Mouse (Mus musculus): ENCODE results near the gene Pikfyve.

Gene Pikfyve

DNA sequence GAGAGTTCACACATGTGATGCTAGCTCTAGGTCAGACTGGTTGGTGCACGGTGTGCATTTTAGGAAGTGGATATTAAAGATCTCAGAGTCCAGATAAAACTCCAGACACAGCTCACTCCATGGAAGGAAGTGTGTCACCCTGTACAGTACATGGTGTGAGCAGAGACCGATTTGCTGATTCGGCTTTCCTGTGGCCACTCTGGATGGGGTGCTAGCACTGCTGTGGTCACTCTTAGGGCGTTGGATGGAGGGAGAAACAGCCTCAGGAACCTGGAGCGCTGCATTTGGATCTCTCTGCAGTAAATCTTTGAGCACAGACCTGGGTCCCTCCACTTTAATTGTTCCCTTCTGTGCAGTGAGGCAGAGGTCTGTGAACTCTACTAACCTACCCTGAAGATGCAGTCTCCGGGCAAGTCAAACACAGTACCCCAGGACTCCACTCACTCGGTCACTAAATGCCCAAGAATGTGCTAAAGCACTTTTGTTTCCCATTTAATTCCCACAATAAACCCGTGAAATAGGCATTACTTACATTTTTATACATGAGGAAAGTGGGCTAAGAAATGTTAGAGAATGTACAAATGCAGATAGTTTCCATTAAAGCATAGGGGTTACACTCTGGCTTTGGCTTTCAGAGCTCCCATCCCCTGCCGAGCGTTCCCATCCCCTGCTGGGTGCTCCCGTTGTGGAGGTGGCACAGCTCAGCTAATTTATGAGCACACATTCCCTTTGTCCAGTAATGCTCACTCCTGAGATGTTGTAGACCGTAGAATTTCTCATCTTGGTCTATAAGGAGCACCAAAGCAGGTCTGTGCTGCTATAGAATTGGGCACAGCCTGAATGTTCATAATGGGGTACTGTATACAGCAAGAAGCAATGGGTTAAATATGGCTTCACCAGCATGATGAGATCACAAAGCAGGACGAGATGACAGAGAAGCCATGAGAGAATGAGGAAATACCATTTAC is 127.9 kb downstream of the Pikfyve start:
- no peak for DNase-seq (ENCODE audit: low read depth, low spot score)

DNA sequence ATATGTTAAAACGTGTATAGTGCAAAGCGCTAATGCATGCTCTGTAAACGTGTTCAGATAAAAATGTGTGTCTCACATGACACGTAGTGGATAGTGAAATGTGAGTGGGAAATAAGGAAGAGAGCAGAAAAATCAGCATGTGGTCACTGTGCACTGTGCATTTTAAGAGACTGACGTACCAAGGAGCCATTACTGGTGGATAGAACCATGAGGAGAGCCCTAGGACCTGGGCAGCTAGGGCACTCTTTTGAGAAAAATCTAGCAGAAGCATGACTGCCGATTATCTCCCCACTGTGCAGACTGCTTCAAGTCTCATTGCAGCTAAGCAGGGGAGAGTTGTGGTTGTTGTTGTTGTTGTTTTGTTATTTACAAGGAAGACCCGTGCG is 128.5 kb downstream of the Pikfyve start:
- DNase-seq (ENCODE audit: low read depth, low spot score): no peak

Measured in forelimb bud, embryonic 11.5 days (tissue).